Mouse (Mus musculus) cerebral cortex, adult 2 months (tissue): ENCODE measurements around the gene Fam210b.

Experiments used
- WGBS: fragments of 180-500 bp; shearing (Covaris S2); methylation state at CpG from one replicate; pipeline ENCODE4 v1.1.7; 2018; 5-methylcytosine and 5-hydroxymethylcytosine counted together

Gene Fam210b

GRCm38 (mm10) chr2:172350773-172351172 is 5.4 kb downstream of the Fam210b start:
- 92% methylated on average over 8 of the region's 8 CpGs for WGBS

GRCm38 (mm10) chr2:172353218-172353617 is 7.9 kb downstream of the Fam210b start:
- 32% methylated on average over 9 of the region's 9 CpGs for WGBS

- WGBS, result 43% methylated on average over 9 of the region's 9 CpGs
These were observed 9.4 kb downstream of the Fam210b start for GRCm38 (mm10) chr2:172354761-172355160.

GRCm38 (mm10) chr2:172355833-172356232 is 10.5 kb downstream of the Fam210b start:
- WGBS, result 77% methylated on average over 5 of the region's 5 CpGs

- WGBS, result 91% methylated on average over 7 of the region's 7 CpGs
These were observed 17.8 kb downstream of the Fam210b start for GRCm38 (mm10) chr2:172363176-172363575.

GRCm38 (mm10) chr2:172370411-172371223 is 25.3 kb downstream of the Fam210b start, which contains the start of the genes Aurka and Cstf1:
Gene Aurka, minus strand, starts transcription at chr2:172370535.
Gene Cstf1, plus strand, starts transcription at chr2:172370681.
- WGBS, result under 1% methylated on average over 66 of the region's 66 CpGs

GRCm38 (mm10) chr2:172371258-172371657 is 25.9 kb downstream of the Fam210b start:
- WGBS, result under 1% methylated on average over 11 of the region's 11 CpGs

- 78% methylated on average over 4 of the region's 4 CpGs for WGBS
These were observed 31.2 kb downstream of the Fam210b start for GRCm38 (mm10) chr2:172376551-172376950.

- WGBS, result 64% methylated on average over 5 of the region's 5 CpGs
These were observed 31.7 kb downstream of the Fam210b start for GRCm38 (mm10) chr2:172376999-172377515.

GRCm38 (mm10) chr2:172378332-172378731 is 33.0 kb downstream of the Fam210b start:
- 67% methylated on average over 7 of the region's 7 CpGs for WGBS

GRCm38 (mm10) chr2:172380513-172380912 is 35.1 kb downstream of the Fam210b start:
- 88% methylated on average over 17 of the region's 17 CpGs for WGBS

GRCm38 (mm10) chr2:172381341-172381740 is 36.0 kb downstream of the Fam210b start:
- 90% methylated on average over 11 of the region's 11 CpGs for WGBS

GRCm38 (mm10) chr2:172381898-172382297 is 36.5 kb downstream of the Fam210b start:
- WGBS, result 80% methylated on average over 12 of the region's 12 CpGs

GRCm38 (mm10) chr2:172384715-172385114 is 39.4 kb downstream of the Fam210b start:
- 89% methylated on average over 3 of the region's 3 CpGs for WGBS

GRCm38 (mm10) chr2:172390341-172390740 is 45.0 kb downstream of the Fam210b start:
- 62% methylated on average over 6 of the region's 6 CpGs for WGBS

- 35% methylated on average over 10 of the region's 10 CpGs for WGBS
These were observed 46.7 kb downstream of the Fam210b start for GRCm38 (mm10) chr2:172392041-172392521.

- WGBS, result 46% methylated on average over 13 of the region's 13 CpGs
These were observed 48.2 kb downstream of the Fam210b start, which contains the start of gene Cass4 for GRCm38 (mm10) chr2:172393391-172394051. Gene Cass4, plus strand, starts transcription at chr2:172393794.

GRCm38 (mm10) chr2:172394052-172394392 is 48.7 kb downstream of the Fam210b start:
- WGBS, result 89% methylated on average over 2 of the region's 2 CpGs

GRCm38 (mm10) chr2:172394671-172395070 is 49.3 kb downstream of the Fam210b start:
- 80% methylated on average over 4 of the region's 4 CpGs for WGBS

- WGBS, result 65% methylated on average over 9 of the region's 9 CpGs
These were observed 50.6 kb downstream of the Fam210b start for GRCm38 (mm10) chr2:172395961-172396360.

- 23% methylated on average over 9 of the region's 9 CpGs for WGBS
These were observed 54.5 kb downstream of the Fam210b start for GRCm38 (mm10) chr2:172399901-172400300.

GRCm38 (mm10) chr2:172401116-172401825 is 55.9 kb downstream of the Fam210b start:
- WGBS, result 72% methylated on average over 13 of the region's 13 CpGs
